In the genomic region with DNA sequence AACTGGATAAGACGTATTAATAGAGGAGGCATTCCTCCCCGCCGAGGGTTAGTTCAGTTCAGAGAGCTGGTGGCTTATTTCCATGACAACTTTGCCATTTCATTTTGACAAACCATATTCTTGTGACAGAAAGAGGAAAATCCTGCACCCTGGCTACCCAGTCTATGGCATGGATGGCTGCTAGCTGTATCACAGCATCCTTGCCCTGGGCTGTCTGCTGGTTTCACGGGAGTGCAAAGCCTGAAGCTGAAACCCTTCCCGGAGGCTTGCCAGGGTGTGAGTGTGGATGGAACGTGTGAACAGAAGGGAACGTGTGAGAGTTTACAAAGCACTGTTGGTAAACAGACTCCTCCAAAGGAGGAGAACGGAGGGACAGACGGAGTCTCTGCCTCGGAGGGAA, we compare ENCODE assay signal across 16 mouse cellular contexts.
DNase-seq lines count a peak whose midpoint lies in the region; ATAC-seq and TF ChIP-seq lines count a peak whose summit lies in the region.
"Had no signal": no experiment of that assay in that cellular context is flagged by ENCODE, and none has a peak within 500 bp of the region (broad histone marks: within the 10 kb centered on the region; RNA-seq: fewer than 3 reads in every experiment).

No protein-coding gene starts in this region.

- peak overlapping the region; percentile 24; the same call in 1 of the 2 replicates for H3K4me3 ChIP-seq in layer of hippocampus, adult 2 months
- H3K4me3 ChIP-seq in forebrain, embryonic 12.5 days (replicated peaks), result no peak overlapping the region
- no peak overlapping the region for H3K4me3 ChIP-seq in midbrain, embryonic 12.5 days
- H3K4me3 ChIP-seq: embryonic facial prominence, embryonic 12.5 days; heart, embryonic 13.5 days had no signal

- TF ChIP-seq CTCF in layer of hippocampus, adult 2 months (conservative IDR thresholded peaks at IDR 0.05), result no peak

- H3K36me3 ChIP-seq in forebrain, embryonic 12.5 days (replicated peaks), result no peaks in the 10 kb centered on the region; the same call in 1 of the 2 replicates
- no peaks in the 10 kb centered on the region for H3K36me3 ChIP-seq in midbrain, embryonic 12.5 days
- H3K36me3 ChIP-seq: embryonic facial prominence, embryonic 12.5 days; heart, embryonic 13.5 days had no signal

- no peaks in the 10 kb centered on the region for H3K27me3 ChIP-seq in forebrain, embryonic 12.5 days
- H3K27me3 ChIP-seq in midbrain, embryonic 12.5 days, result no peaks in the 10 kb centered on the region
- H3K27me3 ChIP-seq: embryonic facial prominence, embryonic 12.5 days; heart, embryonic 13.5 days had no signal

- peak overlapping the region; percentile 71 for H3K27ac ChIP-seq in layer of hippocampus, adult 2 months
- peak overlapping the region; percentile 66 for H3K27ac ChIP-seq in forebrain, embryonic 12.5 days
- peak overlapping the region; percentile 46; the same call in 1 of the 2 replicates for H3K27ac ChIP-seq in midbrain, embryonic 12.5 days (replicated peaks)
- H3K27ac ChIP-seq: heart, embryonic 13.5 days; liver, embryonic 14.5 days; stomach, postnatal 0 days had no signal

- no peaks in the 10 kb centered on the region for H3K9me3 ChIP-seq in forebrain, embryonic 12.5 days
- H3K9me3 ChIP-seq in midbrain, embryonic 12.5 days, result no peaks in the 10 kb centered on the region
- H3K9me3 ChIP-seq: embryonic facial prominence, embryonic 12.5 days; heart, embryonic 13.5 days had no signal

- no peak overlapping the region for H3K9ac ChIP-seq in forebrain, embryonic 12.5 days
- no peak overlapping the region for H3K9ac ChIP-seq in midbrain, embryonic 12.5 days (replicated peaks)
- H3K9ac ChIP-seq: embryonic facial prominence, embryonic 12.5 days; heart, embryonic 13.5 days; liver, embryonic 14.5 days had no signal

- H3K4me1 ChIP-seq in forebrain, embryonic 12.5 days, result peaks cover 31% of the 10 kb centered on the region
- H3K4me1 ChIP-seq in midbrain, embryonic 12.5 days, result peaks cover 29% of the 10 kb centered on the region

- WGBS in forebrain, embryonic 12.5 days, result 45% methylated on average over 10 of the region's 10 CpGs
- 56% methylated on average over 10 of the region's 10 CpGs for WGBS in midbrain, embryonic 12.5 days

- peak overlapping the region; percentile 10; the same call in 1 of the 2 replicates for H3K4me2 ChIP-seq in forebrain, embryonic 12.5 days
- no peak overlapping the region for H3K4me2 ChIP-seq in midbrain, embryonic 12.5 days (replicated peaks)
- H3K4me2 ChIP-seq: embryonic facial prominence, embryonic 12.5 days; heart, embryonic 13.5 days had no signal

- DNase-seq in layer of hippocampus, adult 2 months (ENCODE audit: low spot score in 2 of 2), result peak in 1 of 2 experiments; percentile 19
- DNase-seq in layer of hippocampus, postnatal 25 days (ENCODE audit: extremely low spot score in 1 of 2, low spot score in 1 of 2), result no peak
- peak; percentile 14 for DNase-seq in Muller cell, postnatal 12 days (ENCODE audit: inconsistent ontology term)
- DNase-seq in thymus, postnatal 4 days, result no peak
- DNase-seq in urinary bladder, postnatal 14 days (ENCODE audit: low spot score), result no peak
- DNase-seq: adrenal gland, adult 8-10 months; cerebellum, postnatal 36 days; gastrocnemius, postnatal 25 days; kidney, adult 8-10 months; lung, postnatal 14 days had no signal

- ATAC-seq in forebrain, embryonic 12.5 days (ENCODE audit: low FRiP score), result peak; percentile 24; the same call in 1 of the 2 replicates
- ATAC-seq in midbrain, embryonic 12.5 days (ENCODE audit: low FRiP score, low read depth), result no peak
